Mouse (Mus musculus) kidney, adult 8-10 months (tissue): ENCODE data around the gene Mmrn2.
"Not testable (repeated sequence)": the region's sequence is repeated elsewhere in the genome, so short reads cannot be mapped to it uniquely, and the experiment has no call there.

Source experiments
- DNase-seq, 2 experiments: peaks; one replicate each; pipeline ENCODE4 v3.0.0; 2022

Mmrn2 gene

DNA sequence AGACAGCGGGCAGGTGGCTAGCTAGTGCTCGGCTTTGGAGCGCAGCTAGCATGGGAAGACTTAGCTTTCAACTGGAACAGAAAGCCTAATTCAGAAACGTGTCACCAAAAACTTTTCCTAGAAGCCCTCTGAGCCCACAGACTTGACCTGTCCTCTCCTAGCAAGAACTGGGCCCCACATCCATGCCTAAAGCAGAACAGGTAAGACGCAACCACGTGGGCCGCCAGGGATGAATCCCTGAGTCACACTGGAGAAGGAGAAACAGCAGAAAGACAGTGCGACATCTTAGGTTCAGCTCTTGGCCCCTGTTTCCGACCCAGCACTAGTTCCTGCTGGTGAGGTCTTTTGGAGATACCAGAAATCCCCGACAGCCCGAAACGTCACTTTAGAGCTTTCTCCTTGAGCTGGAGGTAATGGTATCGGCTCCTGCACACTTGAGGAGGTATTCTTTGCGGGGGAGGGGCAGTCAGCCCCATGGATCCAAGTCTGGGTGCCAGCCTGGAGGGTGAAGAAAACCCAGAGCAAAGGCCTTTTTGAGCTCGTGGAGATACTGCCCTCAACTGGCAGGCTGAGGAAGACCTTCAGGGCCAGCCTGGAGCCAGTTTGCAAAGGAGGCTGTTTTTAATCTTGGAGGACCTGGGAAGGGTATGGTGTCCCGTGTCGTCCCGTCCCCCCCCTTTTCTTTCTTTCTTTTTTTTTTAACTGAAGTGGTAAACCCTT lies 12.4 kb upstream of the Mmrn2 start:
- DNase-seq: peak; percentile 84 to 87

DNA sequence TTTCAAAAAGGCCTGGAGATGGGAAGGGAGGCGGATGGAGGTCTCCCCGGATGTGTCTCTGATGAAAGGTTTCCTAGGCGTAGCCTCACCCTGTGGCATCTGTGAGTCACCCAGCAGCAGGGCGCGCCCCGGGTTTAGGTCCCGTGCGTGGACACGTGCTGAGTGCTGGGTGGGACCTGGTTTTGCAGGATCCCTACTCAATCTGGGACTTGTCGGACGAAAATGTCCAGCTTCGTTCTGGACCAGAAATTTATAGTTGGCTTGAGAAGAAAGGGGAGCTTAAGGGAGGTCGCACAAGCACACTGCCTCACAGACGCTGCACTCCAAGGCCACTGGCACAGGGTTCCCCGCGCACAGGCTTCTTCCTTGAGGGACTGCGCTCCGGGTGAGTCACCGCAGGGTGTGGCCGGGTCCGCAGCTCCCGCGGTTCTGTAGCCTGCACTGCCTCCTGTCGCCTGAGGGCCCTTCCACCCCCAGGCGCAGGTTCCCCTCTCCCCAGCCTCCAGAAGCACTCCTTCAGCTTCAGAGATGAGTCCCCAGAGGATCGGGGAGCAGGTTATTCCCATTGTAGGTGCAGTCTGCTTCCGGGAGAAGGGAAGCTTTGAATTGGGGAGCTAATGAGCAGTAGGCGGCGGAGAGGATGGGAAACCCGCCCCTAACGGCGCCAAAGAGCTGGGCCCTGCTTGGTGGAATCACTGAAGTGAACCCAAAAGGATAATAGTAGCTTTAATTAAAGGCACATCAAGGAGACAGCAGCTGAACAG lies 11.6 kb upstream of the Mmrn2 start:
- peak; percentile 60 to 64 for DNase-seq

DNA sequence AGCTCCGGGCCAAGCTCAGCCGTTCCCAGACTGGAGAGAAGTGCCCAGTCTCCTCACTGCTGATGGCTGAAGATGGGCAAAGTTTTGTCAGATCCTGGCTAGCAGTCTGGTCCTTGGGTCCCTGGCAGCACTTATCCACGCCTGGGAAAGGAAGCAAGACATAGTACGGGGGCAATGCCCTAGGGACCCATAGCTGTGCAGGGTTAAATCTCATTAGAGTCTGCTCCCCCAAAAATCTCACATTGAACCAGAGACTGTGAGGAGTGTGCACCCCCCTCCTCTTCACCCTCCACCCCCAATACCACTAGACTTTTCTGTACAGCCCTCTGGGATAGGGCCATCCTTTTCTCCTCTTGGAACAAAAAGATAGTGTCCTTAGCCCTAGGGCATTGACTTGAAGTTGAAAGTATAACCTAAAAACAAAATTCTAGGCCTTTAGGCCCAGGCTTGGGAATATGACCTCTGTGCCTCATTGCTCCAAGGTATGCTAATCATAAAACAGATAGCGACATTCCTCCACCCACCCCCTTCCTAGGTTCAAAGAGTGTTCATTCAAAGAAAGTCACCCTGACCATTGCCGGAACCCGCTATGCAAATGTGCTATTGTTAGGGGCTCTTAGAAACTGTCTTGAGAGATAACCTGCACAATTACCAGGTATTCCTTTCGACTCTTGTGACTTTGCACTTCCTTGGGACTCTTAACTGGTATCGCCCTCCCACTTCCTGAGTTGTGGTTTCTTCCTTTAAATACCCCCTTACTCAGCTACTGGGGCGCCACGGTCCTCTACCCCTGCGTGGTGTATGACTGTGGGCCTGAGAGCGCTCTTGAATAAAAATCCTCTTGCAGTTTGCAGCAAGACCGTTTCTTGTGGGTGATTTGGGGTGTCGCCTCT lies 10.8 kb upstream of the Mmrn2 start:
- not testable (repeated sequence) for DNase-seq

DNA sequence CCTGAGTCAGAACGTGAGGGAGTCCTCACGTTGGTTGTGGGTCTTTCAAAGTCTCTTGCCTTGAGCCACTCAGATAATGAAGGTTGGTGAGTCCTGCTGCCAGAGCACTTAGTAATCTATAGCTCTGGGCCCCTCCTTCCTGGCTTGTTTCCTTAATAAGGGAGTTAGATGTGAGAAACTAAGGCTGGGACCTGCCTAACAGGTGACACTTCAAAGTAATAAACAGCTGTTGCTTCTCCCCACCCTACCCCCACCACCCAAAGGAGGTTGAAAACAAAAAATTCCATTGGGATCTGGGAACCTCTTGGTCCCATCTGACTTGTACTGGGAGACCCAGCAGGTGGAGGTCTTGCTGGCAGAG lies 10.1 kb upstream of the Mmrn2 start:
- DNase-seq: no peak

DNA sequence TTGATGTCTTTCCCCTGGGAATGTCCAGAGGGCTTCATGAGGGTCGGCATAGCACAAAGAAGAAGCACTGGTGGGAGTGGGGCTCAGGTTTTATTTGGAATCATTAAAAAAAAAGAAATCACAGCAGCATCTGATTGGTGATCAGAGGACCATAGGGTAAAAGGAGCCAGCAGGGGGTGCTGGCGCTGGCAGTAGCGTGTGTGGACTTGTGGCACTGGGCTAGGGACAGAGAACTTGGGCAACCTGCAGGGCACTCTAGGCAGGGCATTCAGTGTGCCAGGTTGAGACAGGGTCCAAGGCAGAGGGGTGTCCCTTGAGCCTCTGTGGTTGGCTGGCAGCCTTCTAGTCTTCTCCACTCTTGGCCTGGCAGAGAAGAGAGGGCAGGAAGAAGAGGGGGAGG lies 5.1 kb upstream of the Mmrn2 start:
- DNase-seq: no peak

DNA sequence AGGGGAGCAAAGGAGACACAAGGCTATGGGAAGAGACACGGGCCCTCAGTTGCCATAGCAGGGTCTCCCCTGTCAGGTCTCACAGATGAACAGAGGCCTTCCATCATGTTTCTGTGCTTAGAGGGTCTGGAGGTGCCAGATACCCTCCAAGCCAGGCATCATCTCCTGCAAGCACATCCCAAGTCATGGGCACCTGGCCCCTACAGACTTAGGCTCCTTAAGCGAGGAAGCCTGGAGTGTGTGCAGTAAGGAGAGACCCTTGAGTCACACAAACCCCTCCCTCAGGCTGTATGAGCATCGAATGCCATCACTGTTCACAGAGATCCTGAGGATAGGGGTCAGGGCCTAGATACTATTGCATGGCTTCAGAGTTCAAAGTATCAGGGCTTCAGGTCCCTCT lies 4.3 kb upstream of the Mmrn2 start:
- DNase-seq: no peak

DNA sequence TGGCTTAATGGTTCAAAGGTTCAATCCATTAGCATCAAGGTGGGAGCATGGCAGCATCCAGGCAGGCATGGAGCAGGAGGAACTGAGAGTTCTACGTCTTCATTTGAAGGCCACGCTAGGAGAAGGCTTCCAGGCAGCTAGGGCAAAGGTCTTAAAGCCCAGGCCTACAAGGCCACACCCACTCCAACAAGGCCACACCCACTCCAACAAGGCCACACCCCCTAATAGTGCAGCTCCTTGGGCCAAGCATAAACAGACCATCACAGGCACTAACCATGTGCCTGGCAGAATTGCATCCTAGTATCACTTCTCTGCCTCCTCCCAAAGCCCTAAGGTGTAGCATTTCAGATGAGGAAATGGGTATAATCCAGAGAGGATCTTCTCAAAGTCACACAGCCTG lies 3.5 kb upstream of the Mmrn2 start:
- DNase-seq: no peak

DNA sequence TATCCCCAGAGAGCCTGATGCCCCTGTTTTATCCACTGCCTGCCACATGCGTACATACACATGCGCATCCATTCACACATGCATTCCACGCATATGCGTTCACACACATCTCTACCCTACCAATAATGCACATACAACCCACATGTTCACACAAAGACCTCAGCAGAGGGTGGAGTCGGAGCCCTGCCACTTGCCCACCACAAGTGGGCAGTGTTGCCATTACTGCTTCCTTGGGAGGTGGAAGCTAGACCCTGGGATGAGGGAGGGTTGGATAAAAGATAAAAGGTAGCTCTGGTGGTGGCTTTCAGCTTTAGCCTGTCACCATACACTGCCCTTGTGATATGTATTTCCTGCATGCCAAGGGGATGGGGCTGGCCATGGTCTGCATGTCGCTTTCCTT lies 2.6 kb upstream of the Mmrn2 start:
- peak in 1 of 2 experiments; percentile 57 for DNase-seq

DNA sequence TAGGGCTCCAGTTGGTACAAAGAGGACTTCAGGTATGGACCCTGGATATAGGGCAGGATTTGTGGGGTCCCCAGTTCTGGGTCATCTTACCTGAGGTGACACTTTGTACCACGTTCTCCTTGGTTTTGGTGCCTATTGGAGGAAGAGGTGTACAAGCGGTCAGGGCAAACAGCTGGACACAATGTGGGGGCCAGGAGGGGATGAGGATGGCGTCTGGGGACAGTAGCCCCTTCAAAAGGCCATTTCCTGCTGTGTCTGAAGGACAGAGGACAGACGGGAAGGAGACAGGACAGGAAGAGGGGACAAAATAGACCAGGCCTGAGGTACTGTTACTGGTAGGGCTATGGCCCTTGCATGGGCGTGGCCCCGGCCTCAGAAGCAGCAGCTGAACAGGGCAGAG lies 1.7 kb upstream of the Mmrn2 start:
- DNase-seq: no peak

DNA sequence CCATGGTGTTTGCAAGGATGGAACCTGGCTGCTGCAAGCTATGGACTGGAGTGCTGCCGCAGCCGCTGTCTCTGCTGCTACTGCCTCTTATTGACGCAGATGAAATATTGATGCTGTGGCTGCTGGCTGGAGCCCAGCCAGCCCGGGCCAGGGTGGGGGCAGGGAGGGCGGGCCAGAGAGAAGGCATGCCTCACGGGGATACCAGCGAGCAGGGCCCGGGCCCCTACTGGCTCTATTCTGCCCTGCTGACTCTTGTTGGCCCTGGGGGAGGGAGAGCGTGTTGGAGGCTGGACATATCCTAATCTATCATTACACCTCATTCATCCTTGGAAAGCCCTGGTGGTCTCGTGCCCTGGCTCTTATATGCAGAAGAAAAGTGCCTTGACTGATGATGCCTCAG lies 688 bp upstream of the Mmrn2 start, which contains the start of gene Sncg:
TSS of gene Sncg (minus strand) at position 213 of the 400 bp plus-strand sequence.
- no peak for DNase-seq

DNA sequence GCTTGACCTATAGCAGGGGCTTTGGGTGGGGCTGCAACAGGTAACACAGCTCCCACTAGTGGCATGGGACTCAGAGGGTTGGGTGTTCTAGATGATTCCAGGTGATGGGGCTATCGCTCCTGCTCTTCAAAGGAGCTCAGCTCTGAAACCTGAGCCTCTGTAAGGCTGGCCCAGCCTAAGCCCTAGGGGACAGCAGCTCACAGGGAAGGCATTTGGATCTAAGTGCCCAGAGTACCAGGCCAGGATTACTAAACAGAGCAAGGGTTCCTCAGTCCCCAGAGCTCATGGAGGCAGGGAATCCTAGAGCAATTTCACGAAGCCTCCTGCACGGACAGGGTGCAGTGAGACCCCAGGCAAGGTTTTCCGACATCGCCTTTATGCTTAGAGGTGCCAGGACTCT lies 676 bp downstream of the Mmrn2 start:
- no peak for DNase-seq

DNA sequence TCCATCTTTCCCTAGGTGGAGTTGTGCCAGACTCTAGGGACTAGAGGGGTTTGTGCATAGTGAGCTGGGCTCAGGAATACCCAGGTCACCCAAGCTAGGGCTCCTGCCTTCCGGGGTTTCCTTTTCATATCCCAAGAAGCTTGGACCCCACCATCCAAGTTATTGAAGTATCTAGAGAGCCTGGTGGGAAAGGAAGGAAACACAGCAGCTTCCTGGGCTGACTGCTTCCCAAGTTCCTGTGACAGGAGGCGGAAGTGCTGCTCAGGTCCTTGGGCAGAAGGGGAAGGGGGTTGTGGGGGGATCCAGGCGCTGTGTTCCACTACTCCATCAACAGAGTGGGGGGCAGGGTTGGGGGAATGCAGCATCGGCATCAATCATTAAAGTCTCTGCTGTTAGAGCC lies 1.9 kb downstream of the Mmrn2 start:
- DNase-seq: no peak

DNA sequence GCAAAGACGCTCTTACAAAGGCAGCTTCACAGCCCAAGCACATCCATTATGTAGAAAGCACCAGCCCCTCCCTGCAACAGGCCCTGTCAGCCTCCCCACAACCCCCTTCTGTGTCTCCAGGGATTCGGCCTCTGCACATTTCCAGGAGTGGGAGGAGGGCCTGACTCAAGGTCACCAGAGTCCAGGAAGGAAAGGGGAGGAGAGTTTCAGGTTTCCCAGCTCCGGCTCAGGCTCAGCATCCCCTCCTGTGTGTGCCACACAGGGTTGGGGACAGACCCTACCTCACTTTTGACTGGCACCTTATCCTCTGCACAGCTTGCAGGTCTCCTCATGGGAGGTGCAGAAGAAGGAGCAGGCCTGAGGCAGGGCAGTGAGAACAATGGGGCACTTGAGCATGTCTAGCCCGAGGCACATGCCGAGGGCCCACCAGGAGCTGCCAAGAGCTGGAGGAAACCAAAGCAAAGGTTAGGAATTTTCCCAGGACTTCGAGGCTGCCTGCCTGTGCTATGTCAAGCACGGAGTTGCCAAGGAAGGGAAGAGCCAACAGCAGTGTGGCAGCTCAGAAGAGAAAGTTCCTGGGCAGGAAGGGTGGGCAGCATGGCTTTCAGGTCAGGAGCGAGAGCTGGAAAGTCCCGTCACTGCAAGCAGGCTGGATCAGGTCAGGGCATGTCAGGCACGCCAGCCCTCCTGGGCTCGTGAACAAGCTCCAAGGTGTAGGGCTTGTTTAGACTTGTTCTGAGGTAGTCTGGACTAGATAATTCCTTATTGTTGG lies 3.5 kb downstream of the Mmrn2 start:
- DNase-seq: peak; percentile 55 to 68

DNA sequence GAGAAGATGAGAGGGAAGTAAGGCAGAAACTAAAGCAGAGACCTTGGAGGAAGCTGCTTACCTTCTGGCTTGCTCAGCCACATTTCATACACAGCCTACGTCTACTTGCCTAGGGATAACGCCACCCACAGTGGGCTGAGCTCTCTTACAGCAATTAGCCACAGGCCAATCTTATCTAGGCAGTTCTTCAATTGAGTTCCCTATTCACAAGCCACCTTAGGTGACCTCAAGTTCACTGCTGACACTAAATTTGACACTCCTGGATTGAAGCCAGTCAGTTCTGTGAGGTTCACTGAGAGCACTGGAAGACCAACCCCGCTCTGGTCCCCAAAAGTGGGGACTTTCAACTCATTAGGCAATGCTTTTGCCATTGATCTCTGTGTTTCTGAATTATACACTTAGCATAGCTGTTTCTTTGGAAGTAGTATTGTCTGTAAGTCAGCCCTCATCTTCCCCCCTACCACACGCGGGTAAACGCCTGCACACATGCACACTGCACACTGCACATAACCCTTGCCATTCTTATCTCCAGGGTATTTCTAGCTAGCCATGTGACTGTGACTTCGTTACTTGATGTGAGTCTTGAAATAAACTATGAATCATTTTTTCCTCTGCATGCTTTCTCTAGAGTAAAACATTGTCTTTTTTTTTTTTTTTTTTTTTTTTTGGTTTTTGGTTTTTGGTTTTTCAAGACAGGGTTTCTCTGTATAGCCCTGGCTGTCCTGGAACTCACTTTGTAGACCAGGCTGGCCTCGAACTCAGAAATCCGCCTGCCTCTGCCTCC lies 7.8 kb downstream of the Mmrn2 start:
- no peak for DNase-seq

DNA sequence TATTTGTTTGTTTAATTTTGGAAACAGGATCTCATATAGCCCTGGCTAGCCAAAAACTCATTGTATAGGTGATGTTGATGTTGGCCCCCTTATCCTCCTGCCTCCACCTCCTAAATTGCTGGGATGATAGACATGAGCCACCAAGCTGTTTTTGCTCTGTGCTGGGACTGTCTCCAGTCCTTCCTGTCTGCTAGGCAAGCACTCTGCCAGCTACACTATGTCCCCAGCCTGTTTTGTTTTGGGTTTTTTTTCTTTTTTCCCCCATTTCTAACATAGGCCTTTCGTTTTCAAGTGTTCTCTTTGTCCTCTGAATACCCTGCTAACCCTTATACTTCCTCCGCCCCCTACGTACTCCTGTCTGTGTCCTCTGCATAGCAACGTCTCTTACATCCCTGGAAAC lies 18.0 kb downstream of the Mmrn2 start:
- no peak for DNase-seq

DNA sequence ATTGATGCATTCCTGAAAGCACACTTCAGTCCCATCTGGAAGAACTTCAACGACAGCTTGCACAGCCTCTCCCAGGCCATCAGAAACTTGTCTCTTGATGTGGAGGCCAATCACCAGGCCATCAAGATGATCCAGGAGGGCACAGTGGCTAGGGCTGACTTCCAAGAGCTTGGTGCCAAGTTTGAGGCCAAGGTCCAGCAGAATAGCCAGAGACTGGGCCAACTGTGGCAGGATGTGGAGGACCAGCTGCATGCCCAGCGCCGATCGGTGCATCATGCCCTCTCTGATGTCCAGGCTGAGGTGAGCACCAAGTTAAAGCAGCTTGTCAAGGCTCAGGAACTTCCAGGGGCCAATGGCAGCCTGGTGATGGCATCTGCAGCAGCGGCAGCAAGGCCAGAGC lies 22.6 kb downstream of the Mmrn2 start:
- peak; percentile 35 to 55 for DNase-seq

DNA sequence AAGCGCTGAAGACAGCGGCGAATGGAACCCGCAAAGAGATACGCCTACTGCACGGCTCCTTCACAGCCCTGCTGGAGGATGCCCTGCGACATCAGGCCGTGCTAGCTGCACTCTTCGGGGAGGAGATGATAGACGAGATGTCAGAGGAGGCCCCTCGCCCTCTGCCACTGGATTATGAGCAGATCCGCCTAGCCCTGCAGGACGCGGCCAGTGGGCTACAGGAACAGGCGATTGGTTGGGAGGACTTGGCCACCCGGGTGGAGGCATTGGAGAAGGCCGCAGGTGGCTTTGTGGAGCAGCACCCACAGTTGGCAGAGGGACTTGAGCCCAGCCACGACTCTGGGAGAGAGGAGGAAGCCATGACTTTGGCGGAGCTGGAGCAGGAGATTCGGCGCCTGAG lies 23.6 kb downstream of the Mmrn2 start:
- no peak for DNase-seq

DNA sequence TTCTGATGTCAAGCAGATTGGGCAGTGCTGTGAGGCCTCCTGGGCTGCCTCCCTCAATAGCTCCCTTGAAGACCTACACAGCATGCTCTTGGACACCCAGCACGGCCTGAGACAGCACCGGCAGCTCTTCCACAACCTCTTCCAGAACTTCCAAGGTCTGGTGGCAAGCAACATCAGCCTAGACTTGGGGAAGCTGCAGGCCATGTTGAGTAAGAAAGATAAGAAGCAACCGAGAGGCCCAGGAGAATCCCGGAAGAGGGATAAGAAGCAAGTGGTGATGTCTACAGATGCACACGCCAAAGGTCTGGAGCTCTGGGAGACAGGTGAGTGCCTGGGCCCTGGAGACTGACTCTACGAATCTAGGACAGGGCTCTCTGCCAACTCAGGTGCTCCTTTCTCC lies 24.0 kb downstream of the Mmrn2 start:
- no peak for DNase-seq

DNA sequence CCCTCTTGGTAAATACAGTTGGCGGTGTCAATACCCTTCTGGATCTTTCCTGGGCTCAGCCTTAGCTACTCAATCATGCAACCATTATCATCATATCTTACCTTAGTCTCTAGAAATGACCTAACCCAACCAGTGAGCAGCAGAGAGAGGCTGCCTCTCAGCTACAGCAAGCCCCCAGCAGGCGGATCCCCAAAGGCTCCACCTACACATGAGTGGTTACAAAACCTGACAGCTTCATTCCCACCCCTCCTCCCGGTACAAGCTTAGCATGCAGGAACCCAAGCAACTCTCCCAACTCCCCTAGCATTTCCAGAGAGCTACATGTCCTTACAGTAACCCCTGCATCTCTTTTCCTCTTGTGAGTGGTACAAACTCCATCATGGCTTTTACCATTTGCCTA lies 24.8 kb downstream of the Mmrn2 start:
- no peak for DNase-seq

DNA sequence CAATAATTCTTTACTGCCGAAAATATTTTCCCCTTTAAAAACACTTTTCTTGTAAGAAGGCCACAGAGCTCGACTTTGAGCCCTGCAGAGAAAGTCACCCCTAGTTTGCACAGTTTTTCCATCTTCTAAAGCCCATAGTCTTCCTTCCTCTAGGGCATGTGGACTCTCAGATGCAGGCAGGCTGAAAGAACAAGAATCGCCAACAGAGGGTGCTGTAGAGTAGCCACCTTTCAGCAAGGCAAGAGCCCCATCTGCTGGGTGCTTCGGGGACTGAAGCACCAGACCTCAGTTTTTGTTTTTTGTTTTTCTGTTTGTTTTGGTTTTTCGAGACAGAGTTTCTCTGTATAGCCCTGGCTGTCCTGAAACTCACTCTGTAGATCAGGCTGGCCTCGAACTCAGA lies 25.9 kb downstream of the Mmrn2 start:
- peak; percentile 69 to 88 for DNase-seq

DNA sequence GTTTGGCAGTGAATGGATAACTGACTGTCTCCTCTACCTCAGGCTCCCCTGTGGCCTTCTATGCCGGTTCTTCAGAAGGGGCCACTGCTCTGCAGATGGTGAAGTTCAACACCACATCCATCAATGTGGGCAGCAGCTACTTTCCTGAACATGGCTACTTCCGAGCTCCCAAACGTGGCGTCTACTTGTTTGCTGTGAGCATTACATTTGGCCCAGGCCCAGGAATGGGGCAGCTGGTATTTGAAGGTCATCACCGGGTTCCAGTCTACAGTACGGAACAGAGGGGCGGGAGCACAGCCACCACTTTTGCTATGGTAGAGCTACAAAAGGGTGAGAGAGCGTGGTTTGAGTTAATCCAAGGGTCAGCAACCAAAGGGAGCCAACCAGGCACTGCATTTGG lies 27.6 kb downstream of the Mmrn2 start:
- no peak for DNase-seq

DNA sequence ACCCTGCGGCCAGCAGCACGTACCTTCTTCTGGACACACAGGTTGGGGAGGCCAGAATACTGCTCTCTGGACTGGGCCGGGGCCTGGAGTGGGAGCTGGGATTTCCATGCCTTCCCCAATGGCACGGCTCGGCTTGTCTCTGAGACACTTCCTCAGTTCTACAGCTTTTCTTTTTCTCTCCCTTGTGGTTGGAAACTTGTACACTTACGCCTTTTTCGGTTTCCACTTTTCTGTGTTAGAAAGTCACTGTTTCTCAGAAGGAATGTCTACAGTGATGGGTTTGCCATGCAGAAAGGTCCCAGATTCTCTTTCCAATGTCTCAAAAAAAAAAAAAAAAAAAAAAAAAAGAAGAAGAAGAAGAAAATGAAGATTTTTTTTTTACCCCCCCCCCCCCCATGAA lies 28.2 kb downstream of the Mmrn2 start:
- DNase-seq: no peak
